Mouse (Mus musculus) midbrain, embryonic 13.5 days (tissue): ENCODE data around the gene Olfr811. TPM values are rescaled to one million over a fixed set of nuclear protein-coding genes. Genes with fewer than 3 reads are reported as not detected.

ENCODE experiments used
- ATAC-seq: fragments of 200-750 bp; cut with Nextera tagmentation; 2 replicates; pipeline ENCODE4 v1.8.0; 2017; ENCODE audit warnings: mild to moderate bottlenecking, moderate TSS enrichment, moderate library complexity
- H3K27ac ChIP-seq: fragments of 300-500 bp; sonication (generic); 2 replicates; pipeline ENCODE4 v1.5.1; 2015; ENCODE audit warnings: inconsistent platforms, mild to moderate bottlenecking, moderate library complexity
- H3K27me3 ChIP-seq: fragments of 300-500 bp; sonication (generic); 2 replicates; pipeline ENCODE4 v1.6.1; 2015; ENCODE audit warnings: mild to moderate bottlenecking, inconsistent platforms
- H3K36me3 ChIP-seq: fragments of 300-500 bp; sonication (generic); 2 replicates; pipeline ENCODE4 v1.6.1; 2015; ENCODE audit warnings: mild to moderate bottlenecking, inconsistent platforms
- H3K4me1 ChIP-seq: fragments of 300-500 bp; sonication (generic); replicated peaks from 2 replicates; pipeline ENCODE4 v1.6.1; 2015; ENCODE audit warnings: inconsistent platforms
- H3K4me2 ChIP-seq: fragments of 300-500 bp; sonication (generic); replicated peaks from 2 replicates; pipeline ENCODE4 v1.6.1; 2015; ENCODE audit warnings: moderate library complexity, mild to moderate bottlenecking, inconsistent platforms
- H3K4me3 ChIP-seq: fragments of 300-500 bp; sonication (generic); replicated peaks from 2 replicates; pipeline ENCODE4 v1.5.1; 2015; ENCODE audit warnings: mild to moderate bottlenecking, inconsistent platforms
- H3K9ac ChIP-seq: fragments of 300-500 bp; sonication (generic); replicated peaks from 2 replicates; pipeline ENCODE4 v1.6.1; 2015; ENCODE audit warnings: mild to moderate bottlenecking, inconsistent platforms
- H3K9me3 ChIP-seq: fragments of 300-500 bp; sonication (generic); 2 replicates; pipeline ENCODE4 v1.6.1; 2016; ENCODE audit warnings: mild to moderate bottlenecking, inconsistent platforms
- WGBS: fragments of 180-500 bp; shearing (Covaris S2); methylation state at CpG from one replicate; pipeline ENCODE4 v1.1.7; 2015; 5-methylcytosine and 5-hydroxymethylcytosine counted together
- polyA plus RNA-seq: library from polyadenylated mRNA; unstranded; fragments of >200 nt; fragmentation: Nextera tagmentation; extraction: Ambion mirVana; gene quantifications from 2 replicates; pipeline ENCODE4 v1.2.1, GENCODE M21; 2015

Gene Olfr811
- not detected in 2 replicates for polyA plus RNA-seq

- no peak within 1 kb of the TSS for H3K9ac ChIP-seq
- H3K27me3 ChIP-seq: no peaks in the 10 kb centered on the region
- no peaks in the 10 kb centered on the region for H3K9me3 ChIP-seq
- WGBS: 87% methylated on average over 4 of the region's 4 CpGs
- H3K4me2 ChIP-seq: no peak within 1 kb of the TSS
- ATAC-seq: no peak
- no peak within 1 kb of the TSS for H3K27ac ChIP-seq
- no peak within 1 kb of the TSS for H3K4me3 ChIP-seq
- H3K36me3 ChIP-seq: no peaks in the 10 kb centered on the region
- H3K4me1 ChIP-seq: no peaks in the 10 kb centered on the region
Measured at GRCm38 (mm10) chr10:129804296-129804695, at the start of gene Olfr811. Gene Olfr811, minus strand, starts transcription at chr10:129804396.

- Histone ChIP-seq H3K36me3 (no peaks in the 10 kb centered on the region), H3K4me2 (no peak overlapping the region), H3K27me3 (no peaks in the 10 kb centered on the region), H3K9me3 (no peaks in the 10 kb centered on the region), H3K4me3 (no peak overlapping the region), H3K27ac (no peak overlapping the region), H3K4me1 (no peaks in the 10 kb centered on the region), H3K9ac (no peak overlapping the region)
- no peak for ATAC-seq
- 37% methylated on average over 1 of the region's 1 CpGs for WGBS
Measured at GRCm38 (mm10) chr10:129847343-129847742, 43.1 kb upstream of the Olfr811 start.

GRCm38 (mm10) chr10:129845994-129846393, 41.8 kb upstream of the Olfr811 start, which contains the start of gene Olfr812:
Gene Olfr812, minus strand, starts transcription at chr10:129846094.
- Histone ChIP-seq H3K4me1 (no peaks in the 10 kb centered on the region), H3K4me3 (no peak within 1 kb of the TSS), H3K36me3 (no peaks in the 10 kb centered on the region), H3K27ac (no peak within 1 kb of the TSS), H3K9me3 (no peaks in the 10 kb centered on the region), H3K27me3 (no peaks in the 10 kb centered on the region), H3K9ac (no peak within 1 kb of the TSS), H3K4me2 (no peak within 1 kb of the TSS)
- no peak for ATAC-seq
- 72% methylated on average over 1 of the region's 1 CpGs for WGBS

GRCm38 (mm10) chr10:129794817-129795216, 9.4 kb downstream of the Olfr811 start, which contains the start of gene Olfr810:
Gene Olfr810, minus strand, starts transcription at chr10:129794917.
- H3K36me3 ChIP-seq: no peaks in the 10 kb centered on the region
- H3K9ac ChIP-seq: no peak within 1 kb of the TSS
- H3K9me3 ChIP-seq: no peaks in the 10 kb centered on the region
- no peak within 1 kb of the TSS for H3K4me2 ChIP-seq
- H3K4me1 ChIP-seq: no peaks in the 10 kb centered on the region
- H3K27me3 ChIP-seq: no peaks in the 10 kb centered on the region
- H3K4me3 ChIP-seq: no peak within 1 kb of the TSS
- ATAC-seq: no peak
- no peak within 1 kb of the TSS for H3K27ac ChIP-seq

GRCm38 (mm10) chr10:129778123-129778522, 26.1 kb downstream of the Olfr811 start:
- ATAC-seq: no peak
- no peak overlapping the region for H3K4me3 ChIP-seq
- H3K9me3 ChIP-seq: no peaks in the 10 kb centered on the region
- no peaks in the 10 kb centered on the region for H3K36me3 ChIP-seq
- H3K4me1 ChIP-seq: no peaks in the 10 kb centered on the region
- no peak overlapping the region for H3K4me2 ChIP-seq
- H3K27ac ChIP-seq: no peak overlapping the region
- no peak overlapping the region for H3K9ac ChIP-seq
- H3K27me3 ChIP-seq: no peaks in the 10 kb centered on the region

- Histone ChIP-seq H3K36me3 (no peaks in the 10 kb centered on the region), H3K4me3 (no peak within 1 kb of the TSS), H3K9me3 (no peaks in the 10 kb centered on the region), H3K27me3 (no peaks in the 10 kb centered on the region), H3K4me2 (no peak within 1 kb of the TSS), H3K27ac (no peak within 1 kb of the TSS), H3K4me1 (no peaks in the 10 kb centered on the region), H3K9ac (no peak within 1 kb of the TSS)
- ATAC-seq: no peak
Measured at GRCm38 (mm10) chr10:129774338-129774737, 29.9 kb downstream of the Olfr811 start, which contains the start of gene Olfr809. Gene Olfr809, plus strand, starts transcription at chr10:129774638.

- H3K9ac ChIP-seq: no peak within 1 kb of the TSS
- WGBS: 93% methylated on average over 1 of the region's 1 CpGs
- H3K27me3 ChIP-seq: no peaks in the 10 kb centered on the region
Measured at GRCm38 (mm10) chr10:129765182-129765581, 39.0 kb downstream of the Olfr811 start, which contains the start of gene Olfr808. Gene Olfr808, plus strand, starts transcription at chr10:129765482.

GRCm38 (mm10) chr10:129757693-129758092, 46.5 kb downstream of the Olfr811 start, which contains the start of gene Olfr807:
Gene Olfr807, minus strand, starts transcription at chr10:129757793.
- no peaks in the 10 kb centered on the region for H3K9me3 ChIP-seq
- 91% methylated on average over 1 of the region's 1 CpGs for WGBS
- no peak for ATAC-seq

More at GRCm38 (mm10) chr10:129765182-129765581, 39.0 kb downstream of the Olfr811 start, which contains the start of gene Olfr808:
- Histone ChIP-seq H3K4me3 (no peak within 1 kb of the TSS), H3K9me3 (no peaks in the 10 kb centered on the region), H3K27ac (no peak within 1 kb of the TSS), H3K4me1 (no peaks in the 10 kb centered on the region), H3K36me3 (no peaks in the 10 kb centered on the region), H3K4me2 (no peak within 1 kb of the TSS)
- ATAC-seq: no peak

More at GRCm38 (mm10) chr10:129757693-129758092, 46.5 kb downstream of the Olfr811 start, which contains the start of gene Olfr807:
- H3K4me2 ChIP-seq: no peak within 1 kb of the TSS
- no peaks in the 10 kb centered on the region for H3K27me3 ChIP-seq
- H3K4me3 ChIP-seq: no peak within 1 kb of the TSS
- H3K27ac ChIP-seq: no peak within 1 kb of the TSS
- no peaks in the 10 kb centered on the region for H3K4me1 ChIP-seq
- H3K36me3 ChIP-seq: no peaks in the 10 kb centered on the region
- H3K9ac ChIP-seq: no peak within 1 kb of the TSS

Other genes with a start within 250 kb of the Olfr811 start
- not detected in 2 replicates for gene Olfr794, start 236.7 kb downstream of the Olfr811 start, polyA plus RNA-seq
- gene Olfr796, start 191.8 kb downstream of the Olfr811 start, polyA plus RNA-seq: not detected in 2 replicates
- not detected in 2 replicates for gene Olfr798, start 176.5 kb downstream of the Olfr811 start, polyA plus RNA-seq
- gene Olfr799, start 166.9 kb downstream of the Olfr811 start, polyA plus RNA-seq: not detected in 2 replicates
- gene Olfr800, start 146.7 kb downstream of the Olfr811 start, polyA plus RNA-seq: not detected in 2 replicates
- not detected in 2 replicates for gene Olfr801, start 130.5 kb downstream of the Olfr811 start, polyA plus RNA-seq
- gene Olfr802, start 116.2 kb downstream of the Olfr811 start, polyA plus RNA-seq: not detected in 2 replicates
- not detected in 2 replicates for gene Olfr803, start 110.1 kb downstream of the Olfr811 start, polyA plus RNA-seq
- gene Olfr804, start 101.2 kb downstream of the Olfr811 start, polyA plus RNA-seq: not detected in 2 replicates
- gene Olfr805, start 75.0 kb downstream of the Olfr811 start, polyA plus RNA-seq: not detected in 2 replicates
- not detected in 2 replicates for gene Olfr806, start 62.5 kb downstream of the Olfr811 start, polyA plus RNA-seq
- gene Olfr807, start 46.6 kb downstream of the Olfr811 start, polyA plus RNA-seq: not detected in 2 replicates
- not detected in 2 replicates for gene Olfr808, start 38.9 kb downstream of the Olfr811 start, polyA plus RNA-seq
- gene Olfr809, start 29.8 kb downstream of the Olfr811 start, polyA plus RNA-seq: not detected in 2 replicates
- gene Olfr810, start 9.5 kb downstream of the Olfr811 start, polyA plus RNA-seq: not detected in 2 replicates
- gene Olfr812, start 41.7 kb upstream of the Olfr811 start, polyA plus RNA-seq: not detected in 2 replicates
- gene Olfr813, start 51.0 kb upstream of the Olfr811 start, polyA plus RNA-seq: not detected in 2 replicates
- gene Olfr814, start 75.5 kb upstream of the Olfr811 start, polyA plus RNA-seq: not detected in 2 replicates
- not detected in 2 replicates for gene Olfr815, start 101.5 kb upstream of the Olfr811 start, polyA plus RNA-seq
- gene Olfr816, start 111.2 kb upstream of the Olfr811 start, polyA plus RNA-seq: not detected in 2 replicates
- not detected in 2 replicates for gene Olfr818, start 144.7 kb upstream of the Olfr811 start, polyA plus RNA-seq
- gene Olfr819, start 162.9 kb upstream of the Olfr811 start, polyA plus RNA-seq: not detected in 2 replicates
- gene Olfr247, start 171.7 kb upstream of the Olfr811 start, polyA plus RNA-seq: not detected in 2 replicates
- gene Gm10310, start 180.7 kb upstream of the Olfr811 start, polyA plus RNA-seq: not detected in 2 replicates
- not detected in 2 replicates for gene Olfr820, start 208.2 kb upstream of the Olfr811 start, polyA plus RNA-seq
- gene Olfr821, start 226.0 kb upstream of the Olfr811 start, polyA plus RNA-seq: not detected in 2 replicates